Mouse (Mus musculus) neural tube, embryonic 15.5 days (tissue): ENCODE results near the gene Ubxn2a. TPM values are rescaled to one million over a fixed set of nuclear protein-coding genes. Genes with fewer than 3 reads are reported as not detected.

Experiments used
- ATAC-seq: fragments of 200-750 bp; cut with Nextera tagmentation; 2 replicates; pipeline ENCODE4 v1.8.0; 2017; ENCODE audit warnings: mild to moderate bottlenecking, moderate TSS enrichment, moderate library complexity; ENCODE audit not compliant: low FRiP score
- H3K27ac ChIP-seq: fragments of 300-500 bp; sonication (generic); replicated peaks from 2 replicates; pipeline ENCODE4 v1.5.1; 2015; ENCODE audit warnings: mild to moderate bottlenecking, inconsistent platforms
- H3K27me3 ChIP-seq: fragments of 300-500 bp; sonication (generic); replicated peaks from 2 replicates; pipeline ENCODE4 v1.6.1; 2015; ENCODE audit warnings: inconsistent platforms
- H3K36me3 ChIP-seq: fragments of 300-500 bp; sonication (generic); 2 replicates; pipeline ENCODE4 v1.6.1; 2015; ENCODE audit warnings: inconsistent platforms
- H3K4me1 ChIP-seq: fragments of 300-500 bp; sonication (generic); 2 replicates; pipeline ENCODE4 v1.6.1; 2015; ENCODE audit warnings: inconsistent platforms
- H3K4me2 ChIP-seq: fragments of 300-500 bp; sonication (generic); 2 replicates; pipeline ENCODE4 v1.6.1; 2015; ENCODE audit warnings: inconsistent platforms, mild to moderate bottlenecking, moderate library complexity
- H3K4me3 ChIP-seq: fragments of 300-500 bp; sonication (generic); replicated peaks from 2 replicates; pipeline ENCODE4 v1.5.1; 2015; ENCODE audit warnings: mild to moderate bottlenecking, inconsistent platforms
- H3K9ac ChIP-seq: fragments of 300-500 bp; sonication (generic); replicated peaks from 2 replicates; pipeline ENCODE4 v1.6.1; 2015; ENCODE audit warnings: mild to moderate bottlenecking, inconsistent platforms
- H3K9me3 ChIP-seq: fragments of 300-500 bp; sonication (generic); replicated peaks from 2 replicates; pipeline ENCODE4 v1.6.1; 2016; ENCODE audit warnings: inconsistent platforms
- WGBS: fragments of 180-500 bp; shearing (Covaris S2); methylation state at CpG from one replicate; pipeline ENCODE4 v1.1.7; 2015; ENCODE audit warnings: mixed read lengths; 5-methylcytosine and 5-hydroxymethylcytosine counted together
- polyA plus RNA-seq: library from polyadenylated mRNA; unstranded; fragments of >200 nt; fragmentation: Nextera tagmentation; extraction: Ambion mirVana; gene quantifications from 2 replicates; pipeline ENCODE4 v1.2.1, GENCODE M21; 2015

Gene Ubxn2a
- polyA plus RNA-seq, 1 experiment from 2014 or later, result 51.6 TPM

GRCm38 (mm10) chr12:4878296-4878783 lies 29.2 kb downstream of the Ubxn2a start:
- 85% methylated on average over 9 of the region's 9 CpGs for WGBS
- no peak overlapping the region for H3K4me2 ChIP-seq
- H3K27ac ChIP-seq, result no peak overlapping the region
- no peak for ATAC-seq
- H3K4me3 ChIP-seq, result no peak overlapping the region
- H3K4me1 ChIP-seq, result peaks cover 12% of the 10 kb centered on the region
- no peak overlapping the region for H3K9ac ChIP-seq
- H3K9me3 ChIP-seq, result no peaks in the 10 kb centered on the region
- H3K27me3 ChIP-seq, result no peaks in the 10 kb centered on the region
- peaks cover 27% of the 10 kb centered on the region for H3K36me3 ChIP-seq

DNA sequence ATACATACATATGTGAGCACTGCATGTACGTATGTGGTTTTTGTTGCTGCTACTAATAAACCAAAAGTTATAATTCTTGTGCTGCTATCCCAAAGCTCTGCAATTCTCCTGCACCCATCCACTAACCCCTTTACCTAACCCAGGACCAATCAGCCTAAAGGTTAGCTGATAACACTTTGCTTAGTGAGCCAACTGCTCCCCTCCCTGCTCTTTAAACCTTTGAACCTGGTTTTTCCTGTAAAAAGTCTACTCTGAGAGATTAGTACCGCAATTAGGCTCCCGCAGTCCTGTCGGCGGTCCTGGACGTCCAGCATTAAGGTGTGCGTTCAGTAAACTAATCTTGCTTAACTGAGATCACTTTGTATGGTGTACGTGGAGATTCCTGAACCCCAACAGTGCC lies 31.9 kb downstream of the Ubxn2a start:
- Histone ChIP-seq H3K4me1 (peaks cover 12% of the 10 kb centered on the region), H3K36me3 (peaks cover 12% of the 10 kb centered on the region), H3K4me2 (no peak overlapping the region), H3K9me3 (no peaks in the 10 kb centered on the region), H3K27ac (no peak overlapping the region), H3K9ac (no peak overlapping the region), H3K4me3 (no peak overlapping the region), H3K27me3 (no peaks in the 10 kb centered on the region)
- no peak for ATAC-seq
- WGBS, result 89% methylated on average over 8 of the region's 8 CpGs

DNA sequence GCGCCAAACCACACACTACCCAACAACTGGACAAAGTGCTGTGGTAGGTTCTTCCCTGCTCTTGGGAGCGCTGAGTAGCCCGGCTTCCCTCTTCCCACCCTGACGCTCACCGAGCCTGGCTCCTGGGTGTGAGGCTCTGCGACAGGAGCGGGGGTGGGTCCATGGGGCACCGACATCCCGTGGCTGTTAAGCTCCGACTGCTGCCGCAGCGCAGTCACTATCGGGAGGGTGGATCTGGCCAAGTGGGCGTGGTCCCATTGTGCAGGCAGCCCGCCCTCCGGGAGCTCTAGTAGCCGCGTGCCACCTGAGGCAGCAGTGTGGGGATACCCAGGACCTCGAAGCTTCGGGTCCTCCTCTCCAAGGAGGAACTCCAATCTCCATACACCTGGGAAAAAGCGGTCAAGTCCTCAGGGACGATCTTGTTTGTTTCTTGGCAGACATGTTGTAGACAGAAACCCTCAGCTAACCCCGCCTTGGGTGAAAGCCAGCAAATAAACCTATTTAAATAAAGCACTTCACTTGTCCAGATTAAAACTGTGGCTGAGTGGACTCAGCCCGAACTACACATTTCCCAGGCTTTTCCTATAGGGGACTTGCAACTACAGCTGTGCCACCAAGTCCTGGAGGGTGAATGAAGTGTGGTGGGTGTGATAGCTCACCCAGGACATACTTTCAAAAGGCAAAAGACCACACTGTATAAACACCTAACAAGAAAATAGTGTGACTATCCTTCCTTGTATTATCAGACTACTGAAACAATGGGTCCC lies 33.2 kb downstream of the Ubxn2a start, which contains the start of gene Mfsd2b:
TSS of gene Mfsd2b (minus strand) at position 199 of the 767 bp plus-strand sequence.
- Histone ChIP-seq H3K27ac (no peak within 1 kb of the TSS), H3K4me1 (peaks cover 12% of the 10 kb centered on the region), H3K4me2 (peak within 1 kb of the TSS; percentile 92), H3K4me3 (peak within 1 kb of the TSS; percentile 46), H3K36me3 (peaks cover 9% of the 10 kb centered on the region), H3K27me3 (no peaks in the 10 kb centered on the region), H3K9ac (peak within 1 kb of the TSS; percentile 57), H3K9me3 (no peaks in the 10 kb centered on the region)
- 6% methylated on average over 24 of the region's 24 CpGs for WGBS
- peak; percentile 79 for ATAC-seq

DNA sequence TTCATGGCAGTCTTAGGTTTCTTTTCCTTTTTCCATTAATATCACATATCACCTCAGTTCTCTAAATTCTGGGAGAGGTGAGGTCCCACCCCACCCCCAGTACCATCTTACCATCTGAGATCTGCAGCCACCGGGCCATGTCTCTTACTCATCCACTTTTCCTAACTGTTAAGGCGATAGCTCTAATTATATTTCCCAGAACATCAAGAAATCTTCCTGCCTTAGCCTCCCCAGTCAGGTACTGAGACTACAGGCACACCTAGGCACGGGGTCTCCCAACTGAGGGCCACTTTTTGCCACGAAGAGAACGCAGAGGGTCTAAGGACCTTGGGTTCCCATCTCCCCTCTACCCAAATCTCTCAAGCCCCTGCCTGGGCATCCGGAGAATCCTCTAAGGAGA lies 34.0 kb downstream of the Ubxn2a start:
- peak; percentile 18; the same call in 1 of the 2 replicates for ATAC-seq
- H3K4me3 ChIP-seq, result peak overlapping the region; percentile 46
- no peaks in the 10 kb centered on the region for H3K27me3 ChIP-seq
- peaks cover 12% of the 10 kb centered on the region for H3K4me1 ChIP-seq
- H3K9ac ChIP-seq, result no peak overlapping the region
- no peak overlapping the region for H3K27ac ChIP-seq
- H3K4me2 ChIP-seq, result peak overlapping the region; percentile 92
- 74% methylated on average over 6 of the region's 6 CpGs for WGBS
- no peaks in the 10 kb centered on the region for H3K9me3 ChIP-seq
- H3K36me3 ChIP-seq, result 0 out of 2 replicates have a peak, but pooled peaks cover 2% of the 10 kb centered on the region

- Histone ChIP-seq H3K4me1 (peaks cover 12% of the 10 kb centered on the region), H3K36me3 (no peaks in the 10 kb centered on the region), H3K27me3 (no peaks in the 10 kb centered on the region), H3K4me2 (no peak overlapping the region), H3K27ac (no peak overlapping the region), H3K9me3 (no peaks in the 10 kb centered on the region), H3K4me3 (no peak overlapping the region), H3K9ac (no peak overlapping the region)
- ATAC-seq, result no peak
- WGBS, result 69% methylated on average over 5 of the region's 5 CpGs
These were observed 34.5 kb downstream of the Ubxn2a start for GRCm38 (mm10) chr12:4872983-4873477.

DNA sequence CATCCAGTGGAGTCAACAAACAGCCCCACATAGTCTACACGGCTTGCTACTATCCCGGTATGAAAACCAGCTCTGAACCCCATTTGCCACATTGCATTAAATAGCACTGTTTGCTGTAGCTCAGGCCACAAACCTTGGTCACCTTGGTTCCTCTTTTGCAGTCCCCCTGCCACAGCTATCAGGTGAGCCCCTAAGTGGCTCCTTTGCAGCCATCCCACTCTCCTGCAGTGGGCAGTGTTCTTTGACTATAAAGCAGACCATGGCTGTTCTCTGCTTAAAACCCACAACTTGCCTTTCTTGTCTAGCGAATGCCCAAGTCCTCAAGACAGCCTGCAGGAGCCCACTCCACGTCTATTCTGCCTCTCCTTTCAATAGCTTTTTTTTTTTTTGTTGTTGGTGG lies 35.2 kb downstream of the Ubxn2a start:
- Histone ChIP-seq H3K9ac (no peak overlapping the region), H3K4me1 (peaks cover 12% of the 10 kb centered on the region), H3K27me3 (no peaks in the 10 kb centered on the region), H3K36me3 (no peaks in the 10 kb centered on the region), H3K27ac (no peak overlapping the region), H3K4me3 (no peak overlapping the region), H3K4me2 (no peak overlapping the region), H3K9me3 (no peaks in the 10 kb centered on the region)
- no peak for ATAC-seq
- WGBS, result 66% methylated on average over 4 of the region's 4 CpGs

DNA sequence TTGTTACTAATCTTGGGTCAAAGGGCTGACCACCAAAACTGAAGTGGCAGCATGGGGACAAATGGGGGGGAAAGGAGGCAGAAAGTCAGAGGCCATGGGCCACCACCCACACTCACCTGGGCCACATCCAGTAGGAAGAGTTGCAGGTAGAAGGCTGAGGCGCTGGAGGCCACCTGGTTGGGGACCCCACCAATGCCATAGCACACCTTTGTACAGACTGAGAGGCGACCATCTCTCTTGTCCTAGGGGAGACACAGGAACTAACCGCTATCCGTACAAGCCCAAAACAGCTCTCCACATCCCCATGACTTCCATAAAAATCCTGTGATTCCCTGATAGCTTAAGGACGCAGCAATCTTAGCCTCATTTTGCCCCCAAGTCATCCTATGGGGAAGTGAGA lies 36.2 kb downstream of the Ubxn2a start:
- WGBS, result 98% methylated on average over 5 of the region's 5 CpGs
- Histone ChIP-seq H3K9ac (no peak overlapping the region), H3K4me3 (no peak overlapping the region), H3K9me3 (no peaks in the 10 kb centered on the region), H3K4me2 (no peak overlapping the region), H3K4me1 (peaks cover 12% of the 10 kb centered on the region), H3K27ac (no peak overlapping the region), H3K27me3 (no peaks in the 10 kb centered on the region), H3K36me3 (no peaks in the 10 kb centered on the region)
- no peak for ATAC-seq

DNA sequence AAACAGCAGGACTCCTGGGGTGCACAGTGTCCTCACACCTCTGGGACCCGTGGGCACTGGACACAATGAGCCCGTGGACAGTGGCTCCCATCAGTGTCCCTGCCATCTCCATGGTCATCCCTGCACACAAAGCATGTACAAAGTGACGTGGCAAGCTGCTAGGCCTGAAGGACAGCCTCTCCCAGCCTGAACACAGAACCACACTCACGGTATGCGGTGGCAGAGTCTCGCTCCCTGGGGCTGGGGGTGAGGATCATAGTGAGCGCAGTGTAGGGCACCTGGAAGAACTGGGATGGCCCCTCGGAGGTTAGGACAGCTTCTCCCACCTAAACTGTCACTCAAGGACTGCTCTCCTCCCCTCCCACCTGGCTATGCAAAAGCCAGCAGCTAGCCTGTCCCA lies 38.6 kb downstream of the Ubxn2a start:
- Histone ChIP-seq H3K9ac (no peak overlapping the region), H3K36me3 (no peaks in the 10 kb centered on the region), H3K4me3 (no peak overlapping the region), H3K4me1 (peaks cover 10% of the 10 kb centered on the region), H3K9me3 (no peaks in the 10 kb centered on the region), H3K4me2 (no peak overlapping the region), H3K27me3 (no peaks in the 10 kb centered on the region), H3K27ac (no peak overlapping the region)
- no peak for ATAC-seq
- 87% methylated on average over 8 of the region's 8 CpGs for WGBS

DNA sequence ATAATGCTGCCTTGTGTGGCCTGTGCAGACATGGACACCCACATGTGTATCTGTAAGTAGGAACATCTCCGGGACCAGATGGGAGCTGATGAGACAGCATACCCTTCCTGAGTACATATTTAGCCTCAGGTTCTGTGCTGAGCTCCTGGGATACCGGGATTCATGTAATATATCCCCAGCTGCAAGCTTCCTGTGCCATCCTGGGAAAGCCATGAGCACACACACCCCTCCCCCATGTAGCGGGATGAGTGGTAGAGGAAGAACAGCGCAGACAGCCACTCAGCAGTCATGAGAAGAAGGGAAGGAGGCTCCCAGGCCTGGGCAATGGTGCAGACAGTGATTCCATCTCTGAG lies 43.2 kb downstream of the Ubxn2a start:
- Histone ChIP-seq H3K9ac (no peak overlapping the region), H3K27me3 (no peaks in the 10 kb centered on the region), H3K4me3 (no peak overlapping the region), H3K9me3 (no peaks in the 10 kb centered on the region), H3K36me3 (no peaks in the 10 kb centered on the region), H3K27ac (no peak overlapping the region), H3K4me1 (peaks cover 7% of the 10 kb centered on the region; the same call in 1 of the 2 replicates), H3K4me2 (no peak overlapping the region)
- WGBS, result 75% methylated on average over 4 of the region's 4 CpGs
- ATAC-seq, result no peak

GRCm38 (mm10) chr12:4863654-4864337 lies 43.7 kb downstream of the Ubxn2a start:
- H3K27ac ChIP-seq, result no peak overlapping the region
- no peak for ATAC-seq
- H3K36me3 ChIP-seq, result no peaks in the 10 kb centered on the region
- no peaks in the 10 kb centered on the region for H3K9me3 ChIP-seq
- H3K4me1 ChIP-seq, result peaks cover 7% of the 10 kb centered on the region; the same call in 1 of the 2 replicates
- H3K27me3 ChIP-seq, result no peaks in the 10 kb centered on the region
- no peak overlapping the region for H3K4me2 ChIP-seq
- H3K9ac ChIP-seq, result no peak overlapping the region
- WGBS, result 75% methylated on average over 4 of the region's 4 CpGs
- H3K4me3 ChIP-seq, result no peak overlapping the region

DNA sequence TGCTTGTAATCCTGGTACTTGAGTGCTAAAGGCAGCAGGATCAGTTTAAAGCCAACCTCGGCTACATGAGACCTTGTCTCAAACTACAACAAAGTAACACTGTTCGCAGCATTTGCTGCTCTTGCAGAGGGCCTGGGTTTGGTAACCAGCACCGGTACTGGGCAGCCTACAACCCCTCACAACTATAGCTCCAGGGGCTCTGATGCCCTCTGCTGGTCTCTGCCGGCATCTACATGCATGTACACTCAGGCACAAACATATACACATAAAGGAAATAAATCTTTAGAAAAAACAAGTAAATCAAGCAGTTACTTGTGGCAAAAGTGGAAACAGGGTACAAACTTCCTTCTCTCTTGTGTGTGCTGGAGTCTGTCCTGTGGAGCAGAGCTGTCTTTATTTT lies 44.8 kb downstream of the Ubxn2a start:
- Histone ChIP-seq H3K27ac (no peak overlapping the region), H3K4me1 (peaks cover 7% of the 10 kb centered on the region; the same call in 1 of the 2 replicates), H3K4me2 (no peak overlapping the region), H3K9me3 (no peaks in the 10 kb centered on the region), H3K4me3 (no peak overlapping the region), H3K9ac (no peak overlapping the region), H3K27me3 (no peaks in the 10 kb centered on the region), H3K36me3 (no peaks in the 10 kb centered on the region)
- no peak for ATAC-seq
- 90% methylated on average over 4 of the region's 4 CpGs for WGBS
